Mouse (Mus musculus) cerebellum, adult 2 months (tissue): Measurements from ENCODE around the gene Rita1. TPM values are rescaled to one million over a fixed set of nuclear protein-coding genes. Genes with fewer than 3 reads are reported as not detected.
A peak's percentile ranks its signal among the peaks of the same experiment; 100 is the strongest.

Experiments used
- DNase-seq, 2 experiments: peaks; one replicate each; pipeline ENCODE4 v3.0.0; 2021
- H3K27ac ChIP-seq: fragments of 200-500 bp; 2 replicates; pipeline ENCODE4 v1.5.1; 2012; ENCODE audit warnings: low read length, control low read depth, inconsistent platforms; ENCODE audit not compliant: insufficient read depth
- H3K27me3 ChIP-seq: fragments of 200-500 bp; 2 replicates; pipeline ENCODE4 v1.6.1; 2012; ENCODE audit warnings: inconsistent platforms, mild to moderate bottlenecking, low read length, moderate library complexity; ENCODE audit not compliant: control insufficient read depth, insufficient read depth
- H3K4me1 ChIP-seq: fragments of 200-500 bp; 2 replicates; pipeline ENCODE4 v1.6.1; 2011; ENCODE audit warnings: low read length; ENCODE audit not compliant: control insufficient read depth, insufficient read depth
- H3K4me3 ChIP-seq: fragments of 200-500 bp; replicated peaks from 2 replicates; pipeline ENCODE3; 2011; ENCODE audit warnings: mild to moderate bottlenecking, low read depth, low read length, control low read depth; ENCODE audit not compliant: insufficient read depth
- CTCF ChIP-seq: fragments of 200-500 bp; IDR thresholded peaks from 2 replicates; pipeline ENCODE4 v1.5.1; 2011; ENCODE audit warnings: low read depth, mild to moderate bottlenecking, control low read depth, low read length, moderate library complexity, borderline replicate concordance; ENCODE audit not compliant: insufficient read depth
- POLR2A ChIP-seq: fragments of 200-500 bp; IDR thresholded peaks from 2 replicates; pipeline ENCODE4 v1.6.1; 2011; ENCODE audit warnings: low read length, control low read depth, borderline replicate concordance; ENCODE audit not compliant: insufficient read depth
- WGBS: fragments of 180-500 bp; shearing (Covaris S2); methylation state at CpG from one replicate; pipeline ENCODE4 v1.1.7; 2018; 5-methylcytosine and 5-hydroxymethylcytosine counted together
- polyA plus RNA-seq: library from polyadenylated mRNA; depleted of rRNA; stranded (reverse); fragments of >200 nt; gene quantifications from 2 replicates; pipeline ENCODE4 v1.2.3, GENCODE M21; 2012

Gene Rita1
- polyA plus RNA-seq, 1 experiment = 47.3 TPM

- peaks cover 67% of the 10 kb centered on the region for H3K4me1 ChIP-seq
Observed at GRCm38 (mm10) chr5:120571056-120571740, 41.2 kb downstream of the Rita1 start.

GRCm38 (mm10) chr5:120570289-120570897 lies 42.0 kb downstream of the Rita1 start:
- TF ChIP-seq POLR2A = no peak
- no peak for TF ChIP-seq CTCF
- peaks cover 75% of the 10 kb centered on the region for H3K4me1 ChIP-seq
- WGBS = 74% methylated on average over 11 of the region's 11 CpGs
- no peaks in the 10 kb centered on the region for H3K27me3 ChIP-seq
- no peak for DNase-seq
- no peak overlapping the region for H3K27ac ChIP-seq
- no peak overlapping the region for H3K4me3 ChIP-seq

More at GRCm38 (mm10) chr5:120571056-120571740, 41.2 kb downstream of the Rita1 start:
- WGBS = 58% methylated on average over 14 of the region's 14 CpGs
- TF ChIP-seq CTCF = no peak
- H3K27me3 ChIP-seq = no peaks in the 10 kb centered on the region
- H3K27ac ChIP-seq = no peak overlapping the region
- no peak overlapping the region for H3K4me3 ChIP-seq
- no peak for DNase-seq

- 80% methylated on average over 3 of the region's 3 CpGs for WGBS
- Histone ChIP-seq H3K4me1 (peaks cover 76% of the 10 kb centered on the region), H3K27ac (no peak overlapping the region), H3K4me3 (no peak overlapping the region), H3K27me3 (no peaks in the 10 kb centered on the region)
- no peak for DNase-seq
- no peak for TF ChIP-seq POLR2A
- no peak for TF ChIP-seq CTCF
Observed at GRCm38 (mm10) chr5:120569791-120570190, 42.6 kb downstream of the Rita1 start.

GRCm38 (mm10) chr5:120568964-120569363 lies 43.4 kb downstream of the Rita1 start:
- peak overlapping the region; percentile 61 for H3K27ac ChIP-seq

GRCm38 (mm10) chr5:120568336-120568768 lies 44.0 kb downstream of the Rita1 start:
- no peaks in the 10 kb centered on the region for H3K27me3 ChIP-seq
- TF ChIP-seq POLR2A = no peak
- no peak overlapping the region for H3K4me3 ChIP-seq
- H3K27ac ChIP-seq = peak overlapping the region; percentile 90
- DNase-seq = peak; percentile 66 to 70
- peaks cover 73% of the 10 kb centered on the region for H3K4me1 ChIP-seq
- 6% methylated on average over 9 of the region's 9 CpGs for WGBS

More at GRCm38 (mm10) chr5:120568964-120569363, 43.4 kb downstream of the Rita1 start:
- no peak overlapping the region for H3K4me3 ChIP-seq
- no peaks in the 10 kb centered on the region for H3K27me3 ChIP-seq
- no peak for DNase-seq
- TF ChIP-seq POLR2A (no peak), CTCF (no peak)
- 53% methylated on average over 4 of the region's 4 CpGs for WGBS
- H3K4me1 ChIP-seq = peaks cover 70% of the 10 kb centered on the region

GRCm38 (mm10) chr5:120567761-120568211 lies 44.6 kb downstream of the Rita1 start:
- 23% methylated on average over 14 of the region's 14 CpGs for whole genome bisulfite sequencing

GRCm38 (mm10) chr5:120567253-120567701 lies 45.1 kb downstream of the Rita1 start:
- TF ChIP-seq CTCF = no peak
- no peak for TF ChIP-seq POLR2A
- Histone ChIP-seq H3K4me3 (no peak overlapping the region), H3K27me3 (no peaks in the 10 kb centered on the region), H3K27ac (peak overlapping the region; percentile 90), H3K4me1 (peaks cover 73% of the 10 kb centered on the region)
- 12% methylated on average over 21 of the region's 21 CpGs for WGBS
- DNase-seq = peak; percentile 63 to 65

More at GRCm38 (mm10) chr5:120567761-120568211, 44.6 kb downstream of the Rita1 start:
- Histone ChIP-seq H3K4me3 (no peak overlapping the region), H3K27me3 (no peaks in the 10 kb centered on the region), H3K4me1 (peaks cover 74% of the 10 kb centered on the region), H3K27ac (peak overlapping the region; percentile 90)
- DNase-seq = peak; percentile 50 to 57
- TF ChIP-seq CTCF = no peak
- no peak for TF ChIP-seq POLR2A
